Mouse (Mus musculus) MEL (cell line): ENCODE data around the gene Susd2.

Experiments
- CTCF ChIP-seq, 3 experiments: IDR thresholded peaks in 2 of 3; conservative IDR thresholded peaks in 1 of 3; 2 replicates each; pipeline ENCODE4 v1.5.1; 2011 to 2012; ENCODE audit warnings: low read length in 3 of 3, low read depth in 2 of 3, mild to moderate bottlenecking in 2 of 3, improper control_type of control experiment in 1 of 3, inconsistent platforms in 1 of 3, mixed read lengths in 1 of 3, moderate library complexity in 1 of 3; ENCODE audit not compliant: control insufficient read depth in 1 of 3, insufficient read depth in 1 of 3, poor library complexity in 1 of 3, severe bottlenecking in 1 of 3
- NELFE ChIP-seq: IDR thresholded peaks from 2 replicates; pipeline ENCODE4 v1.6.1; 2011; ENCODE audit warnings: low read depth, low read length, improper control_type of control experiment
- POLR2A ChIP-seq, 2 experiments: IDR thresholded peaks; 2 replicates each; pipeline ENCODE4 v1.6.1; 2011 to 2012; ENCODE audit warnings: low read length in 2 of 2, mild to moderate bottlenecking in 2 of 2, control low read depth in 1 of 2, improper control_type of control experiment in 1 of 2, low read depth in 1 of 2, moderate library complexity in 1 of 2; ENCODE audit not compliant: control insufficient read depth in 1 of 2, insufficient read depth in 1 of 2, poor library complexity in 1 of 2
- TBP ChIP-seq: IDR thresholded peaks from 2 replicates; pipeline ENCODE4 v1.8.0; 2011; ENCODE audit warnings: low read depth, low read length, improper control_type of control experiment

- no peak for TF ChIP-seq TBP
- TF ChIP-seq POLR2A (IDR thresholded peaks at IDR 0.05; ENCODE audit: control insufficient read depth in 1 of 2, insufficient read depth in 1 of 2, low read depth in 1 of 2, low read length in 2 of 2, poor library complexity in 1 of 2), result no peak
- no peak for TF ChIP-seq NELFE
- TF ChIP-seq CTCF (IDR thresholded peaks at IDR 0.05 in 2 of 3, conservative IDR thresholded peaks at IDR 0.05 in 1 of 3; ENCODE audit: control insufficient read depth in 1 of 3, insufficient read depth in 1 of 3, low read depth in 2 of 3, low read length in 3 of 3, poor library complexity in 1 of 3, severe bottlenecking in 1 of 3), result no peak
Measured at GRCm38 (mm10) chr10:75592585-75592984, 51.2 kb downstream of the Susd2 start.
